Mouse (Mus musculus) forebrain, embryonic 13.5 days (tissue): ENCODE measurements around the gene Stard10. TPM values are rescaled to one million over a fixed set of nuclear protein-coding genes. Genes with fewer than 3 reads are reported as not detected.

Experiments
- ATAC-seq: fragments of 200-750 bp; cut with Nextera tagmentation; 2 replicates; pipeline ENCODE4 v1.8.0; 2017
- H3K27ac ChIP-seq: fragments of 300-500 bp; sonication (generic); 2 replicates; pipeline ENCODE4 v1.5.1; 2015; ENCODE audit warnings: inconsistent platforms, mild to moderate bottlenecking, moderate library complexity
- H3K27me3 ChIP-seq: fragments of 300-500 bp; sonication (generic); 2 replicates; pipeline ENCODE4 v1.6.1; 2015; ENCODE audit warnings: mild to moderate bottlenecking, inconsistent platforms
- H3K36me3 ChIP-seq: fragments of 300-500 bp; sonication (generic); 2 replicates; pipeline ENCODE4 v1.6.1; 2015; ENCODE audit warnings: mild to moderate bottlenecking, inconsistent platforms; ENCODE audit not compliant: poor library complexity, severe bottlenecking
- H3K4me1 ChIP-seq: fragments of 300-500 bp; sonication (generic); 2 replicates; pipeline ENCODE4 v1.6.1; 2015; ENCODE audit warnings: inconsistent platforms
- H3K4me2 ChIP-seq: fragments of 300-500 bp; sonication (generic); 2 replicates; pipeline ENCODE4 v1.6.1; 2015; ENCODE audit warnings: inconsistent platforms, mild to moderate bottlenecking, moderate library complexity
- H3K4me3 ChIP-seq: fragments of 300-500 bp; sonication (generic); 2 replicates; pipeline ENCODE4 v1.5.1; 2015; ENCODE audit warnings: mild to moderate bottlenecking, inconsistent platforms
- H3K9ac ChIP-seq: fragments of 300-500 bp; sonication (generic); 2 replicates; pipeline ENCODE4 v1.6.1; 2015; ENCODE audit warnings: mild to moderate bottlenecking, inconsistent platforms
- H3K9me3 ChIP-seq: fragments of 300-500 bp; sonication (generic); replicated peaks from 2 replicates; pipeline ENCODE4 v1.6.1; 2016; ENCODE audit warnings: inconsistent platforms
- WGBS: fragments of 180-500 bp; shearing (Covaris S2); methylation state at CpG from one replicate; pipeline ENCODE4 v1.1.7; 2015; 5-methylcytosine and 5-hydroxymethylcytosine counted together
- polyA plus RNA-seq: library from polyadenylated mRNA; unstranded; fragments of >200 nt; fragmentation: Nextera tagmentation; extraction: Ambion mirVana; gene quantifications from 2 replicates; pipeline ENCODE4 v1.2.1, GENCODE M21; 2015

Gene Stard10
- polyA plus RNA-seq, 1 experiment from 2014 or later, result 4.4 TPM

GRCm38 (mm10) chr7:101393694-101394504 lies 77.0 kb downstream of the Stard10 start:
- WGBS, result 40% methylated on average over 8 of the region's 8 CpGs
- H3K9me3 ChIP-seq, result no peaks in the 10 kb centered on the region
- no peak for ATAC-seq
- no peak overlapping the region for H3K27ac ChIP-seq
- H3K4me1 ChIP-seq, result peaks cover 13% of the 10 kb centered on the region; the same call in 1 of the 2 replicates
- no peak overlapping the region for H3K4me2 ChIP-seq
- no peak overlapping the region for H3K4me3 ChIP-seq
- H3K27me3 ChIP-seq, result no peaks in the 10 kb centered on the region
- H3K9ac ChIP-seq, result no peak overlapping the region
- no peaks in the 10 kb centered on the region for H3K36me3 ChIP-seq

- no peak for ATAC-seq
- Histone ChIP-seq H3K4me3 (no peak overlapping the region), H3K9me3 (no peaks in the 10 kb centered on the region), H3K27me3 (no peaks in the 10 kb centered on the region), H3K36me3 (no peaks in the 10 kb centered on the region), H3K4me1 (peaks cover 13% of the 10 kb centered on the region; the same call in 1 of the 2 replicates), H3K4me2 (no peak overlapping the region), H3K9ac (no peak overlapping the region), H3K27ac (no peak overlapping the region)
- WGBS, result 71% methylated on average over 3 of the region's 3 CpGs
Measured at GRCm38 (mm10) chr7:101394569-101394968, 77.7 kb downstream of the Stard10 start.

- no peak overlapping the region for H3K4me2 ChIP-seq
- no peaks in the 10 kb centered on the region for H3K27me3 ChIP-seq
- H3K9me3 ChIP-seq, result no peaks in the 10 kb centered on the region
- no peak overlapping the region for H3K4me3 ChIP-seq
- peaks cover 13% of the 10 kb centered on the region; the same call in 1 of the 2 replicates for H3K4me1 ChIP-seq
- H3K9ac ChIP-seq, result no peak overlapping the region
- no peak overlapping the region for H3K27ac ChIP-seq
- no peak for ATAC-seq
- no peaks in the 10 kb centered on the region for H3K36me3 ChIP-seq
- WGBS, result 91% methylated on average over 2 of the region's 2 CpGs
Measured at GRCm38 (mm10) chr7:101395471-101395870, 78.6 kb downstream of the Stard10 start.

Other genes with a start within 250 kb of the Stard10 start
- gene Fchsd2, start 224.2 kb upstream of the Stard10 start, polyA plus RNA-seq, result 33.1 and 33.3 TPM in 2 replicates
- 14.4 and 14.5 TPM in 2 replicates for gene Atg16l2, start 14.8 kb upstream of the Stard10 start, polyA plus RNA-seq
- gene Arap1, start 31.0 kb downstream of the Stard10 start, polyA plus RNA-seq, result 4.8 and 6.0 TPM in 2 replicates
- gene Gm45837, start 93.8 kb downstream of the Stard10 start, polyA plus RNA-seq, result not detected in 2 replicates
- 26.2 and 32.2 TPM in 2 replicates for gene Pde2a, start 104.6 kb downstream of the Stard10 start, polyA plus RNA-seq